Mouse (Mus musculus): Measurements from ENCODE around the gene Stpg1. TPM values are rescaled to one million over a fixed set of nuclear protein-coding genes. Genes with fewer than 3 reads are reported as not detected.

The Stpg1 gene
- total RNA-seq, 2 experiments from 2014 or later: 1.5 to 2.5 TPM

DNA sequence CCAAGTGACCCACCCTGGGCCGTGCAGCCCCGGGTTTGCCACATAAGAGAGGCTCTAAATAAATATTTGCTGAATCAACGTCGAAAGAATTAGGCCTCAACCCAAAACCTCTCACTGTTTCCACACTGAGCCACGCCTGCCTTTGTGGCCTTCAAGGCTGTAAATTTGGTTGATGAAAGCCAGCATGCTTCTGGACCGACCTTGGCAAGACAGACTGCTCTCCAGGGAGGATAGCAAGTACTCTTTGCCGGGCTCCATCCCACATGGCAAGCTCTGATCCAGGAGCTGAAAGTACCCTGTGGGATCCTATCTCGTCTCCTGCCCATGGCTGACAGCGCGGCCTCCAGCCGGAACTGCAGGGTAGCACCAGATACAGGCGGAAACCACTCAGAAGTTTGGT lies 14.9 kb downstream of the Stpg1 start:
- DNase-seq (ENCODE audit: extremely low spot score in 1 of 2, low spot score in 1 of 2): no peak

DNA sequence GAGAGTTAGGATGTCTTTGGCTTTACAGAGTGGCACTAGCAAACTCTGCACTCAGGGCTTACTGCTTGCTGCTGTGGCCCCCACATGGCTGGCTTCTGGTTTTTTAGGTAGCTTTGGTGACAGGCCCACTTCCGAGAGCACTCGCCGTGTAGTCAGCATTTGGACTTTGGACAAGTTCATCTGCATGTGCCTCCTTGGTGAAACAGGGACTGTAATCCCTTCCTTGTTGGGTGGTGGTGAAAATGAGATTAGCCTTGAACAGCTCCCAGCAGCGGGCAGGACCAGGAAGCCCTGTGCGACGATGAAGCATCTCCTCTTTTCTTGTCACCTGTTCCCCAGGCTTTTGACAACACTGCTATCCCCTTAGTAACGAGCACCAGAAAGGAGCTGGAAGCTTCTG lies 19.3 kb downstream of the Stpg1 start:
- no peak for DNase-seq (ENCODE audit: extremely low spot score in 1 of 2, low spot score in 1 of 2)

DNA sequence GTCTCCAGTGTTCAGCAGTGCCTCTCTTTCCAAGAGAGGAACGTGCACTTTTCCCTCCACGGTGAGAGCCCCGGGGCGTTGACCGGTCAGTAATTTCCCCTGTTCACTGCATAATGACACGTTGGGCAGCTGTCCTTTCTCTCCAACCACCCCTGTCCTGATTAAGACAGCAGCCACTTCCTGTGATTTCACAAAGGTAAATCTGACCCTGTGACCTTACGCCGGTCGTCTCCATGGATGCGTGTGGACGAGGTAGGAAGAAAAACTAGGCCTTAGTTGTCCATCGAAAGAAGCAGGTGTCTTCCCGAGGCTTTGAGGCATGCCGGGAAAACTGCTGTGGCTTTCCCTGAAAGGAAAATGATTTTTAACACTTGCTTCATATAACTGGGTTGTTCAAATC lies 20.3 kb downstream of the Stpg1 start:
- no peak for DNase-seq (ENCODE audit: extremely low spot score in 1 of 2, low spot score in 1 of 2)

DNA sequence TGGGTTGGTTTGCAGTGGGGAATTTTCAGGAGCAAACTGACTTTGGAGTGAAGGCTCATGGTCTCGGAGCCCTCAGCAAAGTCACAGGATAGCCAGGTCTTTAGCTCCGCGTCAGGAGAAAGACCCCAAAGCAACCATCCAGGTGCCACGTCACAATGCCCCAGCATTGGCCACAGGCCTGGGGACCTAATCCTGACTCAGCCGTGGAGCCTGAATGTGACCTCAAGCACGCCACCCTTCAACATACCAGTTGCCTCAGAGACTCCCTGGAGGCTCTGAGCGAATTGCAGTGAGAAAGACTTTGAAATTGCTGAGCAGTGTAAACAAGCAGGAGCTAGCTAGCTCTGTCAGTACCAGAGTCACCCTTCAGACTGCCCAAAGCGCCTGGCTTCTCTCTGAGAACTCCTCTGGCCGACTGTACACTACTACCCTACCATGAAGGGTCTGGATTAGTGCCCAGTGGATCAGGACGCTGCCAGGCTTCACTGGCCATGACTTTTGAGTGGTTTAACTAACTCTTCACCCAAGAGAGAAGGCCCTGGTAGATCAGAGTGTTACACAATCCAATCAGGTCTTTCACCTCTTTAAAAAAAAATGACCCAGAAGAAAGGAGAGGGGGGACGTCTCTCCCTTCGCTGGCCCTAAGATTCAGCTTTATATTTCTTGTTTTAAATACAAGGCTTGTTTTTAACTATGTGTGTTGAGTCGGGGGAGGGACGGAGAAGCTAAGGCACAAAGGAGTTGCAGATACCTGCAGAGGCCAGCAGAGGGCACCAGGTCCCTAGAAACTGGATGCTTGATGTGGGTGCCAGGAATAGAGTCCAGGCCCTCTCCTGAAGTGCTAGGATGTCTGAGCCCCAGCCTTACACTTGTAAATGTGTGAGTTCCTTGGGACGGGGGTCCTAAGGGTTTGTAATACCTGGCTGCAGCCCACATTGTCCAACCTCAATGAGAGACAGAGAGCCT lies 22.0 kb downstream of the Stpg1 start:
- peak in 1 of 2 experiments; percentile 55 for DNase-seq (ENCODE audit: extremely low spot score in 1 of 2, low spot score in 1 of 2)

DNA sequence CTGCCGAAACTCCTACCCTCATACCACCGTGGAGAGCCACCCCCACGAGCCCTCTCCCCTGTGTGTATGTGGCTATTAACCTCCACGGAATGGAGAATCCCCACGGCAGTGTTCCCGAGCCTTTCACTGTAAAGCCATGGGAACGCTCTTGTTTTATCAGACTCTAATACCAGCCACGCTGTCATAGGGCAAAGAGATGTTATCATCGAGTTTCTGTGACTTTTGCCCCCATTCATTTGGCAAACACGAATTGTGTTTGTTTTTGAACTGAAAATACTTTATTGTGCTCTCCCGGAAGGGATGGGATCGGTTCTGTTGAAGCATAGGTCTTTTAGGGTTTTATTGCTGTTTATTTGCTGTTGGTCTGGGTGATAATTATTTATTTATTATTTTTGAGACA lies 23.5 kb downstream of the Stpg1 start:
- DNase-seq (ENCODE audit: extremely low spot score in 1 of 2, low spot score in 1 of 2): no peak

DNA sequence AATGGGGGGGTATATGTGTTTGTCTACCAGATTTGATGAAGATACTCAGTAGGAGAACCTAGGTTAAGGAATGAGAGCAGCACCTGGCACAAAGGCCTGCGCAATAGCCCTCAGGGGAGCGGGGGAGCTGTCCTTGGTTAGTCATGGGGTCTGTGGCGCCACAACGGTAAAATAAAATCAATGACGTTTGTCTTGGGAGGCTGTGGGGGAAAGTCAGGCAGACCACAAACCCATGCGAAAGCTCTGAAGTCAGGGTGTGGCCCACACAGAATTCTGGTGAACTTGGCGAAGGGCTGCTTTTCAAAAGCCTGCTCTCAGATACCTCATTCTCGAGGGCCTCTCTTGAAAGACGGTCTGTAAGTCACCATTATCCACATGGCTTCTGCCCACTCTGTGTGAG lies 25.8 kb downstream of the Stpg1 start:
- no peak for DNase-seq (ENCODE audit: extremely low spot score in 1 of 2, low spot score in 1 of 2)

DNA sequence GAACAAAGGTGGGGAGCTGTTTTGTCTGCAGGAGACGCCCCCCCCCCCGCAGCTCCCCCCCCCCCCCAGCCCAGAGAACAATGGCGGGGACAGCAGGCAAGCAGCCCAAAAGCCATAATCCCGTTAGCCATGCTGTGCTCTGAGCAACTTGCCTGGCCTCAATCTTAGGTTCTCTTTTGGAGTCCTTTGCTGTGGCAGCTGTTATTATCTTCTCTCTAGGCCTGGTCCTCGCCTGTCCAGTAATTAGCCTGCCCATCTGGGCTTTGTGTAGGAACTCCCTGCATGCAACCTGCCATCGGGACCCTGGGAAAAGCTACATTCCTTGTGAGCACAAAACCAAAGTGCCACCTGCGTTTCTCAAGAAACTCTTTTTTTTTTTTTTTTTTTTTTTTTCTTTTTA lies 29.3 kb downstream of the Stpg1 start:
- DNase-seq (ENCODE audit: extremely low spot score in 1 of 2, low spot score in 1 of 2): no peak

DNA sequence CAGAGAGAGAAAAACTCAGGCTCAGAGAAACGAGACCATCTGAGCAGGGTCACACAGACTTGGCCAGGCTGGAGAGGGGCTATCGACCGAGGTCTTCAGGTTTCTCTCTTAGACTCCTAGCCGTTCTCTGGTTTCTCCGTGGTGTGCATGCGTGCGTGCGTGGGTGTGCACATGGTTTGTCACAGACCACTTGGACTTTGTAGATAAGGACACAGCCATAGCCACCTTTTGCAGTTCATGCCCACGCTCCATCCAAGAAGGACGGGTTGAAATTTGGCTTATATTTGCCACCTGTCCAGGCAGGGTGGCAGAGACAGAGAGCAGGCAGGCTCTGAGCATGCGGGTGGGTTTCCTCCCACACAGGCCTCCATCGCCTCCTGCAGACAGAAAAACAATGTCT lies 30.5 kb downstream of the Stpg1 start:
- DNase-seq (ENCODE audit: extremely low spot score in 1 of 2, low spot score in 1 of 2): no peak

DNA sequence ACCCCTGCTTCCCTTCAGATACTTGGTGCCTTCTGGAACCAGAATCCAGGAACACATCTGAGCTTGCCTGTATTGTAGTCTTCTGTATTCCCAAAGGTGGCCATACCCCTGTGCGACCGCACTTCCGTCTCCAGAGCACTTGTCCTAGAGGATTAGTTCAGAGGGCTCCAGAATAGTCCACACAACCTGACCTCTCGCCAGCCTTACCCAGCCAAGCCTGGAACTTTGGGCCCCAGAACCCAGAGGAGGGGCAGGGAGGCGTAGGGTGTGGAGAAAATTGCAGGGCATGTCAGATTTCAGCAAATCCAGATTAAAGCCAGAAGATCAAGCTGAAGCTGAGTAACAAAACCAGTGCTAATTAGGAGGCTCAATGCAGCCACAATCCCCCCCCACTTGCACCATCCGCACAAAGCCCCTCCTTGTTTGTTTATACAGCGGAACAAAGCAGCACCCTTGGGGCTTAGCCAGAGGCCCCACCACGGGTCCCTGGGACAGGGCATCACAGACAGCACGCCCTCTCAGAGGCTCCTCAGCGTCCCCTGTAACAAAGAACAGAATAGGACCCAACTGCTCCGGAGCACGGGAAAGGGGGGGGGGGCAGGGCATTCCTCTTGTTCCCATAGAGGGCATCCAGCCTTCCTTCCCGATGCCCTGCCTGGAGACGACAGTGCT lies 31.6 kb downstream of the Stpg1 start:
- DNase-seq (ENCODE audit: extremely low spot score in 1 of 2, low spot score in 1 of 2): no peak

DNA sequence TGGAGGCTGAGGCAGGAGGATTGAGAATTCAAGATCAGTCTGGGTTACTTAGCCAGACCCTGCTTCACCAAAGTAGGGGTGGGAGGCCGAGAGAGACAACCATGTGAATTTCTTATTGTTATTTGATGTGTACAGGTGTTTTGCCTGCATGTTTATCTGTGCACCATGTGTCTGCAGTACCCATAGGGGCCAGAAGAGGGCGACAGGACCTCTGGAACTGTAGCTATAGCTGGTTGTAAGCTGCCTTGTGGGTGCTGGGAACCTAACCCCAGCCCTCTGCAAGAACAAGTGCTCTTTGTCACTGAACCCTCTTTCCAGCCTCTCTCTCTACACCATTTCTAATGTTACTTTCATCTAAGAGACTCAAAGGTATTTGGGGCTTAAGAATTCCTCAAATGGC lies 35.7 kb downstream of the Stpg1 start:
- DNase-seq (ENCODE audit: extremely low spot score in 1 of 2, low spot score in 1 of 2): no peak

DNA sequence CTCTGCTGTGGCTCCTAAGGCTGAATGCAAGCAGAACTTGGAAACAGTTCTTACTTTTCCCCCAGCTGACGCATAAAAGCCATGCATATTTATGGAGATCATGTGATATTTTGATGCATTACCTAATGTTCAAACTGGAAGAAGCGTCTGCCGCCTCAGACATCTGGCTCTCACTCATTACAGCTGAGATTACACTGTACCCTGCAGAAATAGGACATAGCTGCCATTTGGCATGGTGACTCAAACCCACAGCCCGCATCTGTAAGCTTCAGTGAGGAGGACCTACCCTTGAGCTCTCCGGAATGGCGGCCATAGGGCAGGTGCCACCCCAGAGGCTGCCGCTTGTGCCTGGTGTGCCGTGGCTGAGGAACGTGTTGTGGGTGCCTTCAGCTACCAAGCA lies 36.6 kb downstream of the Stpg1 start:
- DNase-seq (ENCODE audit: extremely low spot score in 1 of 2, low spot score in 1 of 2): peak in 1 of 2 experiments; percentile 31

DNA sequence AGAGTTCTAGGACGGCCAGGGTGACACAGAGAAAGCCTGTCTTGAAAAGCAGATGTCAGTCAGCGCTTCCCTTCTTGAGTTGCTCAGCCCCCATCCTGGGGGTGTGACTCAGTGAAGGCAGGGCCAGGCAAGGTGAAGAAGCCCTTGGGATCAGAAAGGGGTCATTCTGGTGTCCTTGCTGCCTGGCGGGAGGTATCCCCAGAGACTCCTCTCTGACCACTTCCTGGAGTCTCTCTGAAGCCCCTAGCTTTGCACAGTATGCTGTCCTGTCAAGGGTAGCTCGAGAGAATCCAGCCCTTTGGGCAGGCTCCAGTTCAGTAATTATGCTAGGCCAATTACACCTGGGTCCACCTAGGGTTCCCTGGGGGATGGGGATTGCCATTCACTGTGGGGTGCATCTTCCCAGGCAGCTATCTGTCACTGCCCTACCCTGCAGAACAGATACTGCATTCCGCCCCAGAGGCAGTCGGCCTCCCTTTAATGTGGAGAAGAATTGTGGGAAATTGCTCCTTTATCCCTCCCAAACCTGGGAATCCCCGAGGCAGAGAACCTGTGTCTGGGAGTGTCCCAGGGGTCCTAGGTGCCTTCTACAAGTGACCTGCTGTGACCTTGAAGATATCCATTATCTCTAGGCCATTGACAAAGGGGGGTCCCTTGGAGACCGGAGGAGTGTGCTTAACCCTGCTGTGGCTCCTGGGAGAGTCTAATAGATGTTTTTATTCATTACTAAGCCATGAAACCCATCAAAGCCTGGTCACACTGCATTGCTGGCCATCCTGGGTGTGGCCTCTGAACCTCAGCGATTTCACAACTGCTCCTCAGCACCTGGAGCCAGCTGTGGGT lies 37.4 kb downstream of the Stpg1 start:
- DNase-seq (ENCODE audit: extremely low spot score in 1 of 2, low spot score in 1 of 2): no peak

DNA sequence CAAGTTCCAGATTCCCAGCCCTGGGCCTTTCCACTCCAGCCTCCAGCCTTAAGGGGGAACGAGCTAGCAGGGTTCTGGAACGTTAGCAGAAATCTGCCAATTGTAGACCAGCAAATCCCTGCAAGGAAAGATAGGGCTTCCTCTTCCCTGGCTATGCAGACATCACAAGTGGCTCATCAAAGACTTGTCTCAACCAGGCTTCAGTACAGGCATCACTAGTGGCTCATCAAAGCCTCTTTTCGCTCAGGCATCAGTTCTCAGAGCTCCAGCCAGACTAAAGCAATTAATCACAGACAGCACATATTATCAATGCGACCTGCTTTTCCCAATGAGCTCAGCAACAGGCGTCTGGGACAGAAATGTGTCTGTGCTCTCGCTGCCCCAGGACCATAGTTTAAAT lies 38.4 kb downstream of the Stpg1 start:
- no peak for DNase-seq (ENCODE audit: extremely low spot score in 1 of 2, low spot score in 1 of 2)

DNA sequence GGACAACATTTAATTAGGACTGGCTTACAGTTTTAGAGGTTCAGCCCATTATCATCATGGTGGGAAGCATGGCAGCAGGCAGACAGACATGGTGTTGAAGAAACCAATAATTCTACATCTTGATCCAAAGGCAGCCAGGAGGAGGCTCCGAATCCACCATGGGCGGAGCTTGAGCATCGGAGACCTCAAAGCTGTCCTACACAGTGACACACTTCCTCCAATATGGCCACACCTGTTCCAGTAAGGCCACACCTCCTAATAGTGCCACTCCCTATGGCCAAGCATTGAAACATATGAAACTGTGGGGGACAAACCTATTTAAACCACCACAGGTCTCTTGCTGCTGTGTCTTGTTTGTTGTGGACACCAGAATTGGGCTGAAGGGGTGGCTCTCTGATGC lies 40.4 kb downstream of the Stpg1 start:
- DNase-seq (ENCODE audit: extremely low spot score in 1 of 2, low spot score in 1 of 2): no peak

DNA sequence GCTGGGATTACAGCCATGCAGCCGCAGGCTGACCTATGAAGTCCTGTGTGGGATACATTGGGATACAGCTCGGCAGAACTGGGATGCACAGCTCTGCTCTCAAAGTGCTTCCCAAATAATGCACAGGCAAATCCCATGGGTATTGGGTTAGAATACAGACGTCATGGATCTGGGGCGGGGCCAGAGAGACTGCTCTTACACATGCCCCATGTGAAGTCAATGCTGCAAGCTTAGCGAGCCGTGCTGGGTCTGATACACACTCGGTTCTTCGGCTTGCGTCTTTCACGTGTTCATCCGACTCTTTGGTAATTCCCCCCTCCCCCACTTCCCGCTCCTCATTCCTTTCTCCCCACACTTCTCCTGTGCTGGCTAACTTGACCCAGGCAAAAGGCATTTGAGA lies 44.5 kb downstream of the Stpg1 start:
- DNase-seq (ENCODE audit: extremely low spot score in 1 of 2, low spot score in 1 of 2): no peak

DNA sequence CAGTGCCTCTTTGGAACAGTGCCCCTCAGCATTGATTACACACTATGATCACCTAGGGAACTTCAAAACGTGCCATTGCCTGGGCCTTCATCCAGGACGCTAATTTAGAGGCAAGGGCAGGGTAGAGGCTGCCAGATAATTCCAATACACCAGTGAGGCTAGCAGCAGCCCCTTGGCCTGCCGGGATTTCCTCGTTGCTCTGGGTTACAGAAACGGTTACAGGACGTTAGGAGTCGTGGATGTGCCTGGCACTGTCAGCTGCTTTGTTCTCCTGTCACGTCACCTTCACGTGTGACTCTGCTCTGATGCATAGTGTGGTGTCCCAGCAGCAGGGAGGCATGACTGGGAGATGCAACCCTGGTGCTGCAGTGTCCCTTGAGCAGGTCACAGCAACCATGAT lies 45.5 kb downstream of the Stpg1 start:
- DNase-seq (ENCODE audit: extremely low spot score in 1 of 2, low spot score in 1 of 2): no peak

DNA sequence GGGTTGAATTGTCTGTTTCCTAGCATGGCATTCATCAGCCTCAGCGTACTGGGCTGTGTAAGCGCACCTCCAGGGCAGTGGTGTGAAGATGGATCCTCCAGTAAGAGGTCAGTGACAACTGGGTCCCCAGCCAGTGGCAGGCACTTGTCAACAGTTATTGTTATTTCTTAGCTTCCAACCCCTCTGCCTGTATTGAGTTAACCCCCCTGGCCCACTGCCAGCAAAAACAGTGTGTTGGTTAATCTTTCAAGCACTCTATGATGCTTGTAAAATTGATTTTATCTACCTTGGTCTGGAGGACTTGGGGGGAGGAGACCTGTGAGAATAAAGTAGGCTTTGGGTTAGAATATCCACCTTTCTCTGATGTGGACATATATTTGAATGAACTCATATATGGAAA lies 49.7 kb downstream of the Stpg1 start:
- no peak for DNase-seq (ENCODE audit: extremely low spot score in 1 of 2, low spot score in 1 of 2)

DNA sequence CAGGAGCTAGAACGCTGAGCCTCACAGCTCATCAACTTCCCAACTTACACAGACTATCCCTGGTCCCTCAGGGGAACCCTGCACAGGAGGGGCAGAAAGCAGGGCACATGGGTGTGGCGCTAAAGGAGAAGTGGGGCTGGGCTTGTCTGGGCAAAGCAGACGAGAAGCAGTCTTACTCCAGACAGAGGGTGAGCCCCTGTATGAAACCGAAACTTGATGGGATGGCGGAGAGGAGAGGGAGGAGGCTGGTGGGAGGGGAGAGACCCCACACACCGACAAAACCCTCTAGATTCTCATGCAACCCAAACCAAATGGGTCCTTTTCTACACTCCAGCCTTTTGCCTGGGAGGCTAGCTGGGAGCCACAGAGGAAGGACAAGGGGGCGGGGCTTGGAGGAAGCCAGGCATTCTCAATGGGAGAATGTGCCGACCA lies 50.5 kb downstream of the Stpg1 start:
- DNase-seq (ENCODE audit: extremely low spot score in 1 of 2, low spot score in 1 of 2): no peak

DNA sequence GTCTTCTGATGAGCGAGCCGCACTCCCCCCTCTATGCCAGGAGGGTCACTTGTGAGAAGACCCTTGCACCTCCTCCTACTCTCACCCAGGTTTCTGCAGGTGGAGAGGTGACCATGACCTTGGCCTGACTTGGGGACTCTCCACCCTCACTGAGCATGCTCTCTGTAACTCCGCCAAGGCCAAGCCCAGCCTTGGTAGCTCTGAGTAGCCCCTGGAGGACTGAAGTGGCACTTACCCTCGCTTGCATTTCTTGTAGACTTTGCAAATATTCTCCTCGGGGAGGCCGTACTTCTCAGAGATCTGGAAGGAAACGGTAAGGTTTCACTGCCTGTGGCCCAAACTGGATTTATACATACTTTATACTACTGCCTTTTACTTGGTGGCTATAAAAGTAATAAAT lies 51.4 kb downstream of the Stpg1 start:
- DNase-seq (ENCODE audit: extremely low spot score in 1 of 2, low spot score in 1 of 2): no peak

DNA sequence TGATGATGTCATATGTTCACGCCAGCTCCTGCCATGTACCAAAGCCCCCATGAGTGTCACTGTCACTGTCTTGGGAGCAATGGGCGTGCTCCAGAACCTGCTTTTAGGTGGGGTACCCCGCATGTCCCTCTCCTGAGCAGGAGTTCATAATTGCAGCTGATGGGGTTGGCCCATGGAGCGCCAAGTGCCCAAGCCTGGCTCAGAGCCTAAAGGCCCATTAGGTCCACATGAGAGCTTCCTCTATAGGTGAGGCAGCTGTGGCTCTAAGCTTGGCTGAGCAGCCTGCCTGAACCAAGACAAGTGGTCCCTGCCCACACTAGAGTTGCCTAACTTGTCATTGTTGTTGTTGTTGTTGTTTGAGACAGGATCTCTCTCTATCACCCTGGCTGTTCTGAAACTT lies 52.2 kb downstream of the Stpg1 start:
- no peak for DNase-seq (ENCODE audit: extremely low spot score in 1 of 2, low spot score in 1 of 2)

DNA sequence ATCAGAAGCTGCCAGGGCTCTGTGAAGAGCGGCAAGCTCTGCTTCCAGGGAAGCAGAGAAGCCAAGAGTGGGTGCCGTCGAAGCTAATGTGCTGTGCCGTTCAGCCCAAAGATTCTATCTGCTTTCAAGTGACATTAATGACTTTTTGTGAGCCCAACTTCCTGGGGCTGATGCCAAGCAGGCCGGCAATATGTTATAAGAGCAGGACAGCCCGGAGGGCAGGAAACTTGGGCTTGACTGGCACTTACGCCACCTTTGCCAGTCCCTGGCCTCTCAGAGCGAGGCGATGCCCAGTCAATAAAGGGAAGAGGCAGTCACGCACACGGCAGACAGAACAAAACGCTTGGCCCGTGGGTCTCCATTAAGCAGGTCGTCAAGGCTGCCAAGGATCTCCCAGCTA lies 53.0 kb downstream of the Stpg1 start:
- no peak for DNase-seq (ENCODE audit: extremely low spot score in 1 of 2, low spot score in 1 of 2)

Data from layer of hippocampus, postnatal 25 days (tissue).